Comparison of ENCODE assay signal across 25 mouse cellular contexts in the genomic region with DNA sequence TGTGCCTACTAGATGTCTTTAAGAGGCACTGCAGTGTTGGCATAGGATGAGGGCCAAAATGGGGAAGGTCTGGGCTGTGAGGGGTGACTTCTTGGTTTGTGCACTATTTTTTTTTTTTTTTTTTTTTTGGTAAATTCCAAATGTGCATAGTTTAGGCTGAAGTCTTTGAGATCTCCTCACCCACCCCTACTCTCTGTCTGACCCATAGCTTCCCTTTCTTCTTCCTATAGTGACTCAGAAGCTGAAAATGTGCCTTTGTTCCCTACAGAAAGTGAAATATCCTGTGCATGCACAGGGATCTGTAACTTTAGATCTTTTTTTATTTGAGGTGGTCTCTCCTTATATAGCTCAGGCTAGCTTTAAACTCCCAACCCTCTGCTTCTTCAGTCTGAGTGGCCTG. TPM values are rescaled to one million over a fixed set of nuclear protein-coding genes. Genes with fewer than 3 reads are reported as not detected.
"Had no signal": no experiment of that assay in that cellular context is flagged by ENCODE, and none has a peak within 500 bp of the region (broad histone marks: within the 10 kb centered on the region; RNA-seq: fewer than 3 reads in every experiment).

No protein-coding gene starts in this region.

- H3K9ac ChIP-seq: kidney, embryonic 15.5 days; limb, embryonic 15.5 days; liver, embryonic 12.5 days; neural tube, embryonic 15.5 days had no signal

- H3K4me3 ChIP-seq: kidney, embryonic 15.5 days; limb, embryonic 15.5 days; liver, embryonic 12.5 days; midbrain, embryonic 10.5 days; myocyte; neural tube, embryonic 15.5 days had no signal

- H3K4me1 ChIP-seq: liver, embryonic 12.5 days had no signal

- H3K9me3 ChIP-seq: kidney, embryonic 15.5 days; limb, embryonic 15.5 days; liver, embryonic 12.5 days; midbrain, embryonic 10.5 days; neural tube, embryonic 15.5 days had no signal

- H3K27ac ChIP-seq: kidney, embryonic 15.5 days; limb, embryonic 15.5 days; liver, embryonic 12.5 days; midbrain, embryonic 10.5 days; neural tube, embryonic 15.5 days; stomach, postnatal 0 days had no signal

- H3K27me3 ChIP-seq: kidney, embryonic 15.5 days; limb, embryonic 15.5 days; liver, embryonic 12.5 days; neural tube, embryonic 15.5 days had no signal

- H3K4me2 ChIP-seq: kidney, embryonic 15.5 days; limb, embryonic 15.5 days; liver, embryonic 12.5 days; neural tube, embryonic 15.5 days had no signal

- H3K36me3 ChIP-seq: kidney, embryonic 15.5 days; limb, embryonic 15.5 days; liver, embryonic 12.5 days; midbrain, embryonic 10.5 days; neural tube, embryonic 15.5 days had no signal

- DNase-seq: kidney, adult 2 months; kidney, postnatal 14 days; midbrain, embryonic 14.5 days; right cerebral cortex, adult 18-20 months; right cerebral cortex, postnatal 25 days; thymus, adult 2 months; thymus, postnatal 25 days had no signal

- ATAC-seq: liver, embryonic 12.5 days had no signal

RNA-seq across cellular contexts. Expression of gene Gm9857, which starts 17.7 kb away (rescaled TPM):
- total RNA-seq: layer of hippocampus, adult 8-10 months; layer of hippocampus, postnatal 14 days; left cerebral cortex, adult 8-10 months; left cerebral cortex, postnatal 25 days; megakaryocyte, adult 5-6 weeks had no signal
- polyA plus RNA-seq: kidney, embryonic 15.5 days; large intestine, adult 2 months; limb, embryonic 11.5 days; limb, embryonic 15.5 days; liver, embryonic 12.5 days; liver, embryonic 16.5 days; midbrain, embryonic 10.5 days; midbrain, embryonic 14.5 days; myocyte; neural tube, embryonic 11.5 days; neural tube, embryonic 15.5 days; small intestine, adult 2 months; stomach, postnatal 0 days; urinary bladder, adult 2 months had no signal

RNA-seq across cellular contexts. Expression of gene Henmt1, which starts 18.3 kb away (rescaled TPM):
- polyA plus RNA-seq: large intestine, adult 2 months; liver, embryonic 16.5 days; myocyte; small intestine, adult 2 months had no signal
